Mouse (Mus musculus) heart, embryonic 11.5 days (tissue): Measurements from ENCODE around the gene Ccar1. TPM values are rescaled to one million over a fixed set of nuclear protein-coding genes. Genes with fewer than 3 reads are reported as not detected.
A peak's percentile ranks its signal among the peaks of the same experiment; 100 is the strongest.
"Not testable (repeated sequence)": the region's sequence is repeated elsewhere in the genome, so short reads cannot be mapped to it uniquely, and the experiment has no call there.

Experiments
- ATAC-seq: fragments of 200-750 bp; cut with Nextera tagmentation; replicated peaks from 2 replicates; pipeline ENCODE4 v1.8.0; 2017; ENCODE audit warnings: moderate library complexity; ENCODE audit not compliant: insufficient number of reproducible peaks, low FRiP score, low TSS enrichment
- H3K27ac ChIP-seq: fragments of 300-500 bp; sonication (generic); 2 replicates; pipeline ENCODE4 v1.5.1; 2014; ENCODE audit warnings: mild to moderate bottlenecking, low read depth, low read length
- H3K27me3 ChIP-seq: fragments of 300-500 bp; sonication (generic); 2 replicates; pipeline ENCODE4 v1.6.1; 2014; ENCODE audit warnings: mild to moderate bottlenecking, low read length, mixed read lengths; ENCODE audit not compliant: control insufficient read depth, insufficient read depth
- H3K36me3 ChIP-seq: fragments of 300-500 bp; sonication (generic); 2 replicates; pipeline ENCODE4 v1.6.1; 2014; ENCODE audit warnings: mild to moderate bottlenecking, low read length, moderate library complexity, mixed read lengths; ENCODE audit not compliant: control insufficient read depth, insufficient read depth
- H3K4me1 ChIP-seq: fragments of 300-500 bp; sonication (generic); 2 replicates; pipeline ENCODE4 v1.6.1; 2014; ENCODE audit warnings: low read length; ENCODE audit not compliant: control insufficient read depth, insufficient read depth
- H3K4me2 ChIP-seq: fragments of 300-500 bp; sonication (generic); 2 replicates; pipeline ENCODE4 v1.6.1; 2014; ENCODE audit warnings: mild to moderate bottlenecking, moderate library complexity
- H3K4me3 ChIP-seq: fragments of 300-500 bp; sonication (generic); 2 replicates; pipeline ENCODE4 v1.5.1; 2014; ENCODE audit warnings: low read depth, low read length
- H3K9ac ChIP-seq: fragments of 300-500 bp; sonication (generic); 2 replicates; pipeline ENCODE4 v1.6.1; 2014; ENCODE audit warnings: mild to moderate bottlenecking, low read depth, low read length, moderate library complexity
- H3K9me3 ChIP-seq: fragments of 300-500 bp; sonication (generic); replicated peaks from 2 replicates; pipeline ENCODE4 v1.6.1; 2016; ENCODE audit warnings: low read length; ENCODE audit not compliant: control insufficient read depth
- WGBS: fragments of 180-500 bp; shearing (Covaris S2); extraction: QIAGEN DNeasy Blood & Tissue Kit; methylation state at CpG from one replicate; pipeline ENCODE4 v1.1.7; 2014; ENCODE audit not compliant: insufficient replicate concordance; 5-methylcytosine and 5-hydroxymethylcytosine counted together
- polyA plus RNA-seq: library from polyadenylated mRNA; unstranded; fragments of >200 nt; fragmentation: Nextera tagmentation; extraction: Ambion mirVana; gene quantifications from 2 replicates; pipeline ENCODE4 v1.2.1, GENCODE M21; 2014

The Ccar1 gene
- polyA plus RNA-seq, 1 experiment from 2014 or later = 106 TPM

GRCm38 (mm10) chr10:62739961-62740737 is 51.9 kb downstream of the Ccar1 start:
- Histone ChIP-seq H3K4me3 (no peak overlapping the region), H3K27me3 (no peaks in the 10 kb centered on the region), H3K4me2 (no peak overlapping the region), H3K9me3 (no peaks in the 10 kb centered on the region), H3K9ac (no peak overlapping the region), H3K27ac (peak overlapping the region; percentile 69), H3K4me1 (0 out of 2 replicates have a peak, but pooled peaks cover 2% of the 10 kb centered on the region), H3K36me3 (peaks cover 18% of the 10 kb centered on the region)
- peak; percentile 52; the same call in 1 of the 2 replicates for ATAC-seq
- WGBS = 53% methylated on average over 4 of the region's 4 CpGs

DNA sequence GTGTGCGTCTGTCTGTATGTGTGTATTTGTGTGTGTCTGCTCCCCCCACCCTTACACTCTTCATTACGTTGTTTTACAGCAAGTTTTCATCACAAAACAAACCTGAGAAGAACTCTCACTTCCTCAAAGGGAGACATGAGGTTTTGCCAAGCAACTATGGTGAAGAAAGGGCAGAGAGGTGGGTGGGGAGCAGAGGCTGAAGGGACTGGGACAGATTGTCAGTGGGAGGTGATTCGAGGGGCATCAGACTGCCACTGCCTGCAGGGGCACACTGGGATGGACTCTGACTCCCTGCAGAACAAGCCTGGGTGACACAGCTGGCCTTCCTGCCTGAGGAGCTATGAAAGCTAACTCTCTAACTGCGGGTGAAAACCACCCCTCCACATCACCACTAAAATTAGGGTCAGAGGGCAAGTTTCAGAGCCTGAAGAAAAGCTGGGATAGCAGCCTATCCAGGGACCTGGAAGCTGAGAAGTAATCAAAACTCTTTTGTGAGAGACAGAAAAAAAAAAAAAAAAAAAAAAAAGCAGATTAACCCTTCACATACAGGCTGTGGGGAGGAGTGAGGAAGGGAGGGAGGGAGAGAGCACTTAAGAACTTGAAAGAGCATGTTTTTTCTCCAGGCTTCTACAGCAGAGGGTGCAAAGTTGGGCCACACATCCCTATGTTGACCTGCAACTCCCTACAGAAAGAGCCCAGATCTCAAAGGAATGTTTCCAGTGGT is 55.0 kb downstream of the Ccar1 start:
- Histone ChIP-seq H3K9ac (peak overlapping the region; percentile 5; the same call in 1 of the 2 replicates), H3K4me2 (no peak overlapping the region), H3K27me3 (no peaks in the 10 kb centered on the region), H3K9me3 (no peaks in the 10 kb centered on the region), H3K27ac (no peak overlapping the region), H3K4me1 (0 out of 2 replicates have a peak, but pooled peaks cover 2% of the 10 kb centered on the region), H3K4me3 (no peak overlapping the region), H3K36me3 (peaks cover 5% of the 10 kb centered on the region; the same call in 1 of the 2 replicates)
- ATAC-seq = no peak
- 48% methylated on average over 4 of the region's 4 CpGs for WGBS

- no peak overlapping the region for H3K4me2 ChIP-seq
- WGBS = 69% methylated on average over 10 of the region's 10 CpGs
- H3K9ac ChIP-seq = no peak overlapping the region
- H3K4me1 ChIP-seq = peaks cover 4% of the 10 kb centered on the region; the same call in 1 of the 2 replicates
- H3K27me3 ChIP-seq = no peaks in the 10 kb centered on the region
- H3K36me3 ChIP-seq = no peaks in the 10 kb centered on the region
- no peak overlapping the region for H3K27ac ChIP-seq
- H3K4me3 ChIP-seq = no peak overlapping the region
- no peaks in the 10 kb centered on the region for H3K9me3 ChIP-seq
- ATAC-seq = no peak
Measured at GRCm38 (mm10) chr10:62730826-62731225, 61.3 kb downstream of the Ccar1 start.

GRCm38 (mm10) chr10:62725771-62726687 is 66.1 kb downstream of the Ccar1 start, which contains the start of gene Stox1:
Stox1 (minus strand) TSS chr10:62726128.
- peaks cover 4% of the 10 kb centered on the region; the same call in 1 of the 2 replicates for H3K4me1 ChIP-seq
- WGBS = 2% methylated on average over 53 of the region's 85 CpGs
- H3K4me2 ChIP-seq = peak within 1 kb of the TSS; percentile 96
- no peak within 1 kb of the TSS for H3K27ac ChIP-seq
- peak; percentile 70 for ATAC-seq
- H3K9ac ChIP-seq = peak within 1 kb of the TSS; percentile 75
- H3K4me3 ChIP-seq = peak within 1 kb of the TSS; percentile 79
- peaks cover 18% of the 10 kb centered on the region for H3K27me3 ChIP-seq
- no peaks in the 10 kb centered on the region for H3K36me3 ChIP-seq
- H3K9me3 ChIP-seq = no peaks in the 10 kb centered on the region

- Histone ChIP-seq H3K4me3 (no peak overlapping the region; the same call in 1 of the 2 replicates), H3K4me2 (peak overlapping the region; percentile 96), H3K9ac (no peak overlapping the region), H3K9me3 (no peaks in the 10 kb centered on the region), H3K4me1 (peaks cover 4% of the 10 kb centered on the region; the same call in 1 of the 2 replicates), H3K27ac (no peak overlapping the region), H3K27me3 (peaks cover 18% of the 10 kb centered on the region), H3K36me3 (no peaks in the 10 kb centered on the region)
- ATAC-seq = no peak
- 33% methylated on average over 7 of the region's 7 CpGs for WGBS
Measured at GRCm38 (mm10) chr10:62724936-62725335, 67.2 kb downstream of the Ccar1 start.

DNA sequence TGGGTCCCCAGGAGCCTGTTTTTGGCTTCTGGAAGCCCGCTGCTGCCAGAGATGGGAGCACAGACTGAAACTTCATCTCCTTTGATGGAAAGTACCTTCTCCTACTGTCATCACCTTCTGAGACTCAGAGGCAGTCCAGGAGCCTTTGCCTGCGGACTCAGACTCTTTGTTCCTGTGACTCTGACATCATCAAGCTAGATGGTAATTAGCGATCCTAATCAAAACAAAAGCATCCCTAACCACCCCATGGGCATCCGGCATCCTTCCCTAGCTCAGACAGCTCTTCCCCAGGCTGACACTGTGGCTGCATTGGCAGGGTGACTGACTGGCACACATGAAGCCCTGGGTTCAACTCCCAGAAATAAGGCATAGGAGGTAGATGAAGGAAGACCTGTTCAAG is 69.4 kb downstream of the Ccar1 start:
- Histone ChIP-seq H3K4me2 (no peak overlapping the region), H3K4me1 (peaks cover 4% of the 10 kb centered on the region; the same call in 1 of the 2 replicates), H3K27me3 (peaks cover 18% of the 10 kb centered on the region), H3K36me3 (no peaks in the 10 kb centered on the region), H3K9me3 (no peaks in the 10 kb centered on the region), H3K9ac (no peak overlapping the region), H3K27ac (no peak overlapping the region), H3K4me3 (no peak overlapping the region)
- WGBS = 8% methylated on average over 4 of the region's 4 CpGs
- no peak for ATAC-seq

DNA sequence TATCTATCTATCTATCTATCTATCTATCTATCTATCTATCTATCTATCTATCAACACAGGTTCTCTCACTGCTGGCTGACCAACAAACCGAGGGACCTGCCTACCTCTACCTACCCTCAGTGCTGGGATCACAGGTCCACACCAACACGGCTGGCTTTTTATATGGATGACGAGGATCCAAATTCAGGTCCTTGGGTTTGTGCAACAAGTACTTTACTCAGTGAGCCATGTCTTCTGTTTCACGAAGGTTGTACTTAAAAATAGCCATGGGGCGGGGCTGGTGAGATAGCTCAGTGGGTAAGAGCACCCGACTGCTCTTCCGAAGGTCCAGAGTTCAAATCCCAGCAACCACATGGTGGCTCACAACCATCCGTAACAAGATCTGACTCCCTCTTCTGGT is 71.5 kb downstream of the Ccar1 start:
- 79% methylated on average over 7 of the region's 8 CpGs for WGBS
- not testable (repeated sequence) for H3K4me2 ChIP-seq, H3K27ac ChIP-seq, H3K4me3 ChIP-seq, ATAC-seq, H3K9ac ChIP-seq, H3K36me3 ChIP-seq, H3K4me1 ChIP-seq, H3K9me3 ChIP-seq
- peaks cover 18% of the 10 kb centered on the region for H3K27me3 ChIP-seq

- no peak overlapping the region for H3K4me3 ChIP-seq
- H3K9me3 ChIP-seq = no peaks in the 10 kb centered on the region
- H3K4me2 ChIP-seq = no peak overlapping the region
- no peaks in the 10 kb centered on the region for H3K27me3 ChIP-seq
- no peaks in the 10 kb centered on the region for H3K36me3 ChIP-seq
- no peak overlapping the region for H3K9ac ChIP-seq
- H3K27ac ChIP-seq = no peak overlapping the region
- WGBS = 76% methylated on average over 10 of the region's 10 CpGs
- ATAC-seq = no peak
- no peaks in the 10 kb centered on the region for H3K4me1 ChIP-seq
Measured at GRCm38 (mm10) chr10:62713457-62713856, 78.6 kb downstream of the Ccar1 start.
